7 mouse cellular contexts compared by ENCODE assay signal in the genomic region with DNA sequence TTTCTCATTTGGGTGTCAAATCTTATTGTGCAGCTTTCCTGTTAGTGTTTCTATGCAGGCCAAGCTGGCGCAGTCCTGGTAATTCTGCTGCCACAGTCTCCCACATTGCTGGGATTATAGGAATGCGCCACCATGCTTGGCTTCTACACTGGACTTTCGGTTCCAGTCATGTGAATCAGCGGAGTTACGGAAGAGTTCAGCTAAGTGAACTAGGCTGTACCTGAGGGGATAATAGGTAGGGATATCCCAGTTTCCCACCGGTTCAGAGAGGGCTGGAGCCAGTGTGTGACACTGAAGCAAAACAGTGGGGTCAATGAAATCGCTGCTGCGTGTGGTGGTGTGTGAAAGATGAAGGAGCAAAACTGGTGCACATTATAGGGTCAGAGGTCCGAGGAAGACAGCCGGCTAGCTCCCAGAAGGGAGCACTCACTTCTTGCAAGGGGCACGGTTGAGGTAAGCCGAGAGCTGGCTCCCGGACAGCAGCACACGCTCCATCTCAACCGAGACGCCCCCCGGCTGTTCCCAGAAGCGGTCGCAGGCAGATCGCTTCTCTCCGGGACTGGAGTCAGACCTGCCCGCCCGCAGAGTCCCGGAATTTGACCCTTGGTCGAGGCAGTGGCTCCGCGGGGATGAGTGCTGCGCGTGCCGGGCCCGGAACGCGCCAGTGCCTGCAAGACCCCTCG. TPM values are rescaled to one million over a fixed set of nuclear protein-coding genes. Genes with fewer than 3 reads are reported as not detected.
A peak's percentile ranks its signal among the peaks of the same experiment; 100 is the strongest.
DNase-seq lines count a peak whose midpoint lies in the region; ATAC-seq and TF ChIP-seq lines count a peak whose summit lies in the region.

No protein-coding gene starts in this region.

- no peaks in the 10 kb centered on the region for H3K36me3 ChIP-seq in E14TG2a.4 (ENCODE audit: insufficient read depth, low read length)
- peaks cover 16% of the 10 kb centered on the region for H3K36me3 ChIP-seq in hindbrain, embryonic 10.5 days
- peaks cover 17% of the 10 kb centered on the region for H3K36me3 ChIP-seq in limb, embryonic 13.5 days
- no peaks in the 10 kb centered on the region for H3K36me3 ChIP-seq in stomach, embryonic 16.5 days (ENCODE audit: control insufficient read depth, insufficient read depth, low read length)

- H3K9ac ChIP-seq in limb, embryonic 13.5 days, result peak overlapping the region; percentile 91
- peak overlapping the region; percentile 98 for H3K9ac ChIP-seq in stomach, embryonic 16.5 days (ENCODE audit: low read length)

- 6% methylated on average over 34 of the region's 34 CpGs for WGBS in hindbrain, embryonic 10.5 days
- 5% methylated on average over 34 of the region's 34 CpGs for WGBS in limb, embryonic 13.5 days
- WGBS in stomach, embryonic 16.5 days, result 5% methylated on average over 34 of the region's 34 CpGs

- H3K4me2 ChIP-seq in limb, embryonic 13.5 days (replicated peaks), result peak overlapping the region; percentile 77
- H3K4me2 ChIP-seq in stomach, embryonic 16.5 days (ENCODE audit: low read depth, low read length), result peak overlapping the region; percentile 81

- H3K4me3 ChIP-seq in E14TG2a.4 (replicated peaks; ENCODE audit: low read length), result peak overlapping the region; percentile 94
- peak overlapping the region; percentile 88 for H3K4me3 ChIP-seq in hindbrain, embryonic 10.5 days
- peak overlapping the region; percentile 82 for H3K4me3 ChIP-seq in limb, embryonic 13.5 days
- peak overlapping the region; percentile 87 for H3K4me3 ChIP-seq in stomach, embryonic 16.5 days (replicated peaks; ENCODE audit: low read length)

- H3K27ac ChIP-seq in hindbrain, embryonic 10.5 days, result peak overlapping the region; percentile 94
- H3K27ac ChIP-seq in limb, embryonic 13.5 days, result peak overlapping the region; percentile 85
- H3K27ac ChIP-seq in stomach, embryonic 16.5 days (ENCODE audit: low read length), result peak overlapping the region; percentile 89

- peaks cover 45% of the 10 kb centered on the region for H3K4me1 ChIP-seq in E14TG2a.4 (replicated peaks; ENCODE audit: low read depth, low read length)
- peaks cover 41% of the 10 kb centered on the region for H3K4me1 ChIP-seq in hindbrain, embryonic 10.5 days (replicated peaks)
- H3K4me1 ChIP-seq in limb, embryonic 13.5 days, result peaks cover 10% of the 10 kb centered on the region
- peaks cover 4% of the 10 kb centered on the region for H3K4me1 ChIP-seq in stomach, embryonic 16.5 days (ENCODE audit: control insufficient read depth, insufficient read depth, low read length)

- no peak for DNase-seq in hindbrain, embryonic 10.5 days (ENCODE audit: low spot score)
- no peak for DNase-seq in left cerebral cortex, adult 9 months (ENCODE audit: low spot score in 2 of 2)
- DNase-seq in cerebellum, adult 18-20 months, result no peak

- TF ChIP-seq CTCF in E14TG2a.4 (conservative IDR thresholded peaks at IDR 0.05; ENCODE audit: low read length), result no peak

- peak; percentile 5 for ATAC-seq in CD4-positive, CD25-positive, alpha-beta regulatory T cell, adult 4 months
- ATAC-seq in limb, embryonic 13.5 days (ENCODE audit: low FRiP score, low read depth), result peak; percentile 49
- peak; percentile 35 for ATAC-seq in stomach, embryonic 16.5 days (ENCODE audit: insufficient read depth, low FRiP score)

- H3K9me3 ChIP-seq in E14TG2a.4 (ENCODE audit: low read length), result no peaks in the 10 kb centered on the region
- no peaks in the 10 kb centered on the region for H3K9me3 ChIP-seq in hindbrain, embryonic 10.5 days
- no peaks in the 10 kb centered on the region for H3K9me3 ChIP-seq in limb, embryonic 13.5 days
- no peaks in the 10 kb centered on the region for H3K9me3 ChIP-seq in stomach, embryonic 16.5 days (replicated peaks; ENCODE audit: control insufficient read depth, low read length)

- peaks cover 13% of the 10 kb centered on the region for H3K27me3 ChIP-seq in E14TG2a.4 (ENCODE audit: insufficient read depth, low read length)
- H3K27me3 ChIP-seq in hindbrain, embryonic 10.5 days (ENCODE audit: insufficient read depth, poor library complexity, severe bottlenecking), result peaks cover 13% of the 10 kb centered on the region; the same call in 1 of the 2 replicates
- peaks cover 10% of the 10 kb centered on the region for H3K27me3 ChIP-seq in limb, embryonic 13.5 days
- no peaks in the 10 kb centered on the region for H3K27me3 ChIP-seq in stomach, embryonic 16.5 days (ENCODE audit: control insufficient read depth, insufficient read depth, low read length)

RNA-seq across cellular contexts. Expression of gene Hint2, which starts 0.5 kb away (rescaled TPM):
- polyA plus RNA-seq in CD4-positive, CD25-positive, alpha-beta regulatory T cell, adult 4 months (2017; shearing (Covaris generic)), result 10 to 100 TPM; 38.8 to 43.7 TPM
- polyA plus RNA-seq in hindbrain, embryonic 10.5 days (2016; fragmentation: Nextera tagmentation; extraction: Ambion mirVana), result 76.4 and 82.0 TPM in 2 replicates
- 78.3 and 90.2 TPM in 2 replicates for polyA plus RNA-seq in limb, embryonic 13.5 days (2015; fragmentation: Nextera tagmentation; extraction: Ambion mirVana)
- polyA plus RNA-seq in stomach, embryonic 16.5 days (2015; fragmentation: Nextera tagmentation; extraction: Ambion mirVana), result 97.0 and 101 TPM in 2 replicates

RNA-seq across cellular contexts. Expression of gene Spag8, which starts 2.4 kb away (rescaled TPM):
- not detected for polyA plus RNA-seq in CD4-positive, CD25-positive, alpha-beta regulatory T cell, adult 4 months (2017; shearing (Covaris generic))
- polyA plus RNA-seq in hindbrain, embryonic 10.5 days (2016; fragmentation: Nextera tagmentation; extraction: Ambion mirVana), result 5.2 and 10.0 TPM in 2 replicates
- polyA plus RNA-seq in limb, embryonic 13.5 days (2015; fragmentation: Nextera tagmentation; extraction: Ambion mirVana), result 0.84 and 1.00 TPM in 2 replicates
- polyA plus RNA-seq in stomach, embryonic 16.5 days (2015; fragmentation: Nextera tagmentation; extraction: Ambion mirVana), result 1.3 TPM in 2 replicates

RNA-seq across cellular contexts. Expression of gene Tmem8b, which starts 13.0 kb away (rescaled TPM):
- 1 to 10 TPM in 1 of 2 experiments, under 1 TPM in 1; 0.77 to 1.8 TPM for polyA plus RNA-seq in CD4-positive, CD25-positive, alpha-beta regulatory T cell, adult 4 months (2017; shearing (Covaris generic))
- polyA plus RNA-seq in hindbrain, embryonic 10.5 days (2016; fragmentation: Nextera tagmentation; extraction: Ambion mirVana), result 5.2 and 9.4 TPM in 2 replicates
- polyA plus RNA-seq in limb, embryonic 13.5 days (2015; fragmentation: Nextera tagmentation; extraction: Ambion mirVana), result 7.8 and 8.2 TPM in 2 replicates
- 3.0 and 3.5 TPM in 2 replicates for polyA plus RNA-seq in stomach, embryonic 16.5 days (2015; fragmentation: Nextera tagmentation; extraction: Ambion mirVana)

RNA-seq across cellular contexts. Expression of gene Fam221b, which starts 13.1 kb away (rescaled TPM):
- polyA plus RNA-seq in CD4-positive, CD25-positive, alpha-beta regulatory T cell, adult 4 months (2017; shearing (Covaris generic)), result 1 to 10 TPM; 2.4 to 2.6 TPM
- 1.8 and 2.4 TPM in 2 replicates for polyA plus RNA-seq in hindbrain, embryonic 10.5 days (2016; fragmentation: Nextera tagmentation; extraction: Ambion mirVana)
- polyA plus RNA-seq in limb, embryonic 13.5 days (2015; fragmentation: Nextera tagmentation; extraction: Ambion mirVana), result 2.5 and 2.6 TPM in 2 replicates
- 2.6 and 3.2 TPM in 2 replicates for polyA plus RNA-seq in stomach, embryonic 16.5 days (2015; fragmentation: Nextera tagmentation; extraction: Ambion mirVana)

RNA-seq across cellular contexts. Expression of gene Npr2, which starts 24.1 kb away (rescaled TPM):
- not detected for polyA plus RNA-seq in CD4-positive, CD25-positive, alpha-beta regulatory T cell, adult 4 months (2017; shearing (Covaris generic))
- polyA plus RNA-seq in hindbrain, embryonic 10.5 days (2016; fragmentation: Nextera tagmentation; extraction: Ambion mirVana), result 22.4 and 26.5 TPM in 2 replicates
- 18.7 and 20.2 TPM in 2 replicates for polyA plus RNA-seq in limb, embryonic 13.5 days (2015; fragmentation: Nextera tagmentation; extraction: Ambion mirVana)
- 8.9 and 9.6 TPM in 2 replicates for polyA plus RNA-seq in stomach, embryonic 16.5 days (2015; fragmentation: Nextera tagmentation; extraction: Ambion mirVana)
